Mouse (Mus musculus): ENCODE measurements around the gene Ppp1r12a.

GRCm38 (mm10) chr10:108307772-108308171 lies 145.8 kb downstream of the Ppp1r12a start:
- TF ChIP-seq MAFK (IDR thresholded peaks at IDR 0.05; ENCODE audit: insufficient read depth, low read depth, low read length) = no peak
- no peak for TF ChIP-seq ZNF384 (IDR thresholded peaks at IDR 0.05; ENCODE audit: low read depth, low read length)
- TF ChIP-seq HCFC1 (IDR thresholded peaks at IDR 0.05; ENCODE audit: borderline replicate concordance, insufficient read depth, low read length) = no peak
- TF ChIP-seq ZC3H11A (IDR thresholded peaks at IDR 0.05; ENCODE audit: borderline replicate concordance, low read depth, low read length) = no peak
- no peak for TF ChIP-seq CHD2 (IDR thresholded peaks at IDR 0.05; ENCODE audit: low read depth, low read length)
